ENCODE assay signal across 17 mouse cellular contexts in genomic region chr5:102547786-102548185, GRCm38 (mm10).
"Had no signal": no experiment of that assay in that cellular context is flagged by ENCODE, and none has a peak within 500 bp of the region (broad histone marks: within the 10 kb centered on the region; RNA-seq: fewer than 3 reads in every experiment).

No protein-coding gene starts in this region.

- H3K4me2 ChIP-seq: lung, embryonic 14.5 days; midbrain, embryonic 11.5 days; midbrain, embryonic 13.5 days; midbrain, embryonic 15.5 days; neural tube, embryonic 13.5 days; neural tube, embryonic 15.5 days; stomach, embryonic 15.5 days had no signal

- H3K9me3 ChIP-seq: midbrain, embryonic 13.5 days; midbrain, embryonic 15.5 days; neural tube, embryonic 13.5 days; neural tube, embryonic 15.5 days; stomach, embryonic 15.5 days had no signal

- H3K9ac ChIP-seq: lung, embryonic 14.5 days; midbrain, embryonic 13.5 days; midbrain, embryonic 15.5 days; neural tube, embryonic 13.5 days; neural tube, embryonic 15.5 days; stomach, embryonic 15.5 days had no signal

- H3K27me3 ChIP-seq: megakaryocyte, embryonic 14.5 days; midbrain, embryonic 13.5 days; midbrain, embryonic 15.5 days; neural tube, embryonic 13.5 days; neural tube, embryonic 15.5 days; stomach, embryonic 15.5 days had no signal

- ATAC-seq: midbrain, embryonic 13.5 days; midbrain, embryonic 15.5 days had no signal

- H3K27ac ChIP-seq: macrophage; midbrain, embryonic 13.5 days; midbrain, embryonic 15.5 days; neural tube, embryonic 13.5 days; neural tube, embryonic 15.5 days; stomach, embryonic 15.5 days; stomach, postnatal 0 days had no signal

- DNase-seq: lung, adult 18-20 months; lung, embryonic 14.5 days; lung, postnatal 10 days; lung, postnatal 36 days; right cerebral cortex, postnatal 14 days; thymus, adult 2 months; thymus, postnatal 25 days; thymus, postnatal 4 days had no signal

- H3K4me3 ChIP-seq: megakaryocyte, embryonic 14.5 days; midbrain, embryonic 13.5 days; midbrain, embryonic 15.5 days; neural tube, embryonic 13.5 days; neural tube, embryonic 15.5 days; stomach, embryonic 15.5 days had no signal

- H3K36me3 ChIP-seq: midbrain, embryonic 13.5 days; midbrain, embryonic 15.5 days; neural tube, embryonic 13.5 days; neural tube, embryonic 15.5 days; stomach, embryonic 15.5 days had no signal

- H3K4me1 ChIP-seq: midbrain, embryonic 13.5 days; midbrain, embryonic 15.5 days; neural tube, embryonic 13.5 days; neural tube, embryonic 15.5 days; stomach, embryonic 15.5 days had no signal
